Mouse (Mus musculus) liver, adult 2 months (tissue): ENCODE results near the gene Map3k11.

Experiments used
- CTCF ChIP-seq: fragments of 200-500 bp; IDR thresholded peaks from 2 replicates; pipeline ENCODE4 v1.5.1; 2011; ENCODE audit warnings: low read depth, low read length, control low read depth
- POLR2A ChIP-seq: fragments of 200-500 bp; IDR thresholded peaks from 2 replicates; pipeline ENCODE4 v1.6.1; 2011; ENCODE audit warnings: low read length, control low read depth; ENCODE audit not compliant: insufficient read depth; ENCODE audit errors: extremely low read depth

GRCm38 (mm10) chr19:5734325-5734724 lies 45.8 kb downstream of the Map3k11 start:
- no peak for TF ChIP-seq POLR2A
- TF ChIP-seq CTCF: no peak
